Mouse (Mus musculus): ENCODE data around the gene Trappc5.

- TF ChIP-seq POLR2A (IDR thresholded peaks at IDR 0.05; ENCODE audit: extremely low read depth, insufficient read depth, low read length) = no peak
- no peak for TF ChIP-seq CTCF (IDR thresholded peaks at IDR 0.05; ENCODE audit: low read depth, low read length)
Measured at GRCm38 (mm10) chr8:3679656-3680055, 3.6 kb downstream of the Trappc5 start.
